Mouse (Mus musculus) megakaryocyte, embryonic 14.5 days (primary cell): Measurements from ENCODE around the gene Atp6v1g2. TPM values are rescaled to one million over a fixed set of nuclear protein-coding genes. Genes with fewer than 3 reads are reported as not detected.
A peak's percentile ranks its signal among the peaks of the same experiment; 100 is the strongest.

Experiments
- H3K27me3 ChIP-seq: replicated peaks from 2 replicates; pipeline ENCODE3; 2012; ENCODE audit warnings: inconsistent platforms
- H3K36me3 ChIP-seq: replicated peaks from 2 replicates; pipeline ENCODE3; 2012; ENCODE audit warnings: low read length, inconsistent platforms, mixed read lengths
- H3K4me1 ChIP-seq: 2 replicates; pipeline ENCODE4 v1.6.1; 2012; ENCODE audit warnings: inconsistent platforms
- H3K4me3 ChIP-seq: replicated peaks from 2 replicates; pipeline ENCODE3; 2012; ENCODE audit warnings: moderate library complexity, mild to moderate bottlenecking, inconsistent platforms
- H3K9me3 ChIP-seq: 2 replicates; pipeline ENCODE4 v1.6.1; 2012; ENCODE audit warnings: inconsistent platforms
- FLI1 ChIP-seq: IDR thresholded peaks from 2 replicates; pipeline ENCODE4 v1.6.1; 2012; ENCODE audit warnings: low read length, inconsistent platforms, mixed read lengths
- GATA1 ChIP-seq: IDR thresholded peaks from 3 replicates; pipeline ENCODE4 v1.6.1; 2012; ENCODE audit warnings: mixed read lengths, low read length, inconsistent platforms, borderline replicate concordance
- polyA plus RNA-seq: library from polyadenylated mRNA; stranded (reverse); fragments of >175 nt; gene quantifications from 2 replicates; pipeline ENCODE4 v1.2.3, GENCODE M21; 2012; ENCODE audit warnings: low replicate concordance; ENCODE audit not compliant: insufficient read depth

The Atp6v1g2 gene
- polyA plus RNA-seq, 1 experiment, result 0.86 TPM

- peaks cover 70% of the 10 kb centered on the region for H3K4me1 ChIP-seq
- no peaks in the 10 kb centered on the region for H3K9me3 ChIP-seq
- H3K4me3 ChIP-seq, result peak overlapping the region; percentile 95
- H3K27me3 ChIP-seq, result peaks cover 2% of the 10 kb centered on the region
- H3K36me3 ChIP-seq, result peaks cover 53% of the 10 kb centered on the region
- TF ChIP-seq GATA1 (no peak), FLI1 (no peak)
Observed at GRCm38 (mm10) chr17:35243086-35243485, 9.6 kb downstream of the Atp6v1g2 start.

GRCm38 (mm10) chr17:35244999-35245398, 11.5 kb downstream of the Atp6v1g2 start:
- H3K4me1 ChIP-seq, result peaks cover 64% of the 10 kb centered on the region
- H3K9me3 ChIP-seq, result no peaks in the 10 kb centered on the region
- peaks cover 6% of the 10 kb centered on the region for H3K27me3 ChIP-seq
- TF ChIP-seq FLI1, result no peak
- no peak for TF ChIP-seq GATA1
- peaks cover 71% of the 10 kb centered on the region for H3K36me3 ChIP-seq
- no peak overlapping the region for H3K4me3 ChIP-seq

- no peak for TF ChIP-seq FLI1
- no peak for TF ChIP-seq GATA1
- Histone ChIP-seq H3K4me3 (no peak overlapping the region), H3K9me3 (no peaks in the 10 kb centered on the region), H3K27me3 (peaks cover 11% of the 10 kb centered on the region), H3K4me1 (peaks cover 58% of the 10 kb centered on the region), H3K36me3 (peaks cover 81% of the 10 kb centered on the region)
Observed at GRCm38 (mm10) chr17:35245731-35246623, 12.5 kb downstream of the Atp6v1g2 start.

GRCm38 (mm10) chr17:35247144-35247543, 13.7 kb downstream of the Atp6v1g2 start:
- peak overlapping the region; percentile 12 for H3K4me3 ChIP-seq
- H3K27me3 ChIP-seq, result peaks cover 11% of the 10 kb centered on the region
- peaks cover 56% of the 10 kb centered on the region for H3K4me1 ChIP-seq
- H3K9me3 ChIP-seq, result no peaks in the 10 kb centered on the region
- TF ChIP-seq GATA1 (no peak), FLI1 (no peak)
- peaks cover 92% of the 10 kb centered on the region for H3K36me3 ChIP-seq

- TF ChIP-seq FLI1 (no peak), GATA1 (no peak)
- Histone ChIP-seq H3K4me3 (no peak overlapping the region), H3K36me3 (peaks cover 99% of the 10 kb centered on the region), H3K27me3 (peaks cover 16% of the 10 kb centered on the region), H3K9me3 (no peaks in the 10 kb centered on the region), H3K4me1 (peaks cover 45% of the 10 kb centered on the region)
Observed at GRCm38 (mm10) chr17:35248986-35249385, 15.5 kb downstream of the Atp6v1g2 start.

- peaks cover 16% of the 10 kb centered on the region for H3K27me3 ChIP-seq
- no peak for TF ChIP-seq FLI1
- TF ChIP-seq GATA1, result no peak
- H3K36me3 ChIP-seq, result peaks cover 98% of the 10 kb centered on the region
- H3K4me1 ChIP-seq, result peaks cover 44% of the 10 kb centered on the region
- no peak overlapping the region for H3K4me3 ChIP-seq
- H3K9me3 ChIP-seq, result no peaks in the 10 kb centered on the region
Observed at GRCm38 (mm10) chr17:35249451-35250197, 16.2 kb downstream of the Atp6v1g2 start.

- Histone ChIP-seq H3K4me3 (no peak overlapping the region), H3K27me3 (peaks cover 16% of the 10 kb centered on the region), H3K4me1 (peaks cover 41% of the 10 kb centered on the region), H3K9me3 (no peaks in the 10 kb centered on the region), H3K36me3 (peaks cover 89% of the 10 kb centered on the region)
- TF ChIP-seq FLI1 (no peak), GATA1 (no peak)
Observed at GRCm38 (mm10) chr17:35250348-35251120, 17.1 kb downstream of the Atp6v1g2 start.

- Histone ChIP-seq H3K4me1 (peaks cover 37% of the 10 kb centered on the region), H3K4me3 (no peak overlapping the region), H3K27me3 (peaks cover 16% of the 10 kb centered on the region), H3K36me3 (peaks cover 82% of the 10 kb centered on the region), H3K9me3 (no peaks in the 10 kb centered on the region)
- no peak for TF ChIP-seq FLI1
Observed at GRCm38 (mm10) chr17:35251162-35251719, 17.8 kb downstream of the Atp6v1g2 start.

GRCm38 (mm10) chr17:35251981-35252380, 18.5 kb downstream of the Atp6v1g2 start:
- Histone ChIP-seq H3K4me1 (peaks cover 35% of the 10 kb centered on the region), H3K36me3 (peaks cover 75% of the 10 kb centered on the region), H3K9me3 (no peaks in the 10 kb centered on the region), H3K27me3 (peaks cover 19% of the 10 kb centered on the region), H3K4me3 (no peak overlapping the region)
- TF ChIP-seq FLI1 (no peak), GATA1 (no peak)
